Mouse (Mus musculus) erythroblast, adult 5-6 weeks (primary cell): Measurements from ENCODE around the gene Tenm1. TPM values are rescaled to one million over a fixed set of nuclear protein-coding genes. Genes with fewer than 3 reads are reported as not detected.
A peak's percentile ranks its signal among the peaks of the same experiment; 100 is the strongest.

Source experiments
- ATAC-seq: replicated peaks from 2 replicates; pipeline ENCODE4 v1.8.0; 2016; ENCODE audit warnings: moderate number of reproducible peaks, mild to moderate bottlenecking, moderate TSS enrichment, inconsistent platforms; ENCODE audit not compliant: poor library complexity, low FRiP score, severe bottlenecking
- total RNA-seq, 2 experiments: library from RNA; stranded (forward) in 1 of 2; stranded (reverse) in 1 of 2; fragments of 150-400 nt in 1 of 2; fragments of 200-764, 138-1000 nt in 1 of 2; gene quantifications; 2 replicates each; pipeline versions ENCODE4 v1.2.3 to v1.2.4; 2015 to 2017; ENCODE audit warnings: low replicate concordance in 2 of 2

Tenm1 gene
- total RNA-seq, 2 experiments from 2014 or later, result not detected

GRCm38 (mm10) chrX:42973562-42973961 lies 455.4 kb downstream of the Tenm1 start:
- ATAC-seq, result no peak

DNA sequence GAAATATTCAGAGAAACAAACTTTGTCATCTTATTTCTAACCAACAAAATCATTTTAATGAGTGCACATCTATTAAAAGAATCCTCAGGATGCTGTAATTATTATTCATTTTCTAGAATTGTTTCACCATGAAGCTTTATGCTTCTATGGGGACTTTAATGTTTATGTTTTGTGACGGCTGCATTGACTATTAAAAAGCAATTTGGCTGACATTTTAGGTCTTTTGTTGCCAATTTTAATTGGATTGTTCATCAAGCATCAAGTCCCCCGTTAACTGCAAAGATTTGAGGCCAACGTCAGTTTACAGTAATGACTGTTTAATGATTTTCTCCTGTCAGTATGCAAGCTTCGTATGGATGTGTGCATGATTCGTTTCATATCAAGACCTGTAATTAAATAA lies 461.3 kb downstream of the Tenm1 start:
- ATAC-seq, result no peak

DNA sequence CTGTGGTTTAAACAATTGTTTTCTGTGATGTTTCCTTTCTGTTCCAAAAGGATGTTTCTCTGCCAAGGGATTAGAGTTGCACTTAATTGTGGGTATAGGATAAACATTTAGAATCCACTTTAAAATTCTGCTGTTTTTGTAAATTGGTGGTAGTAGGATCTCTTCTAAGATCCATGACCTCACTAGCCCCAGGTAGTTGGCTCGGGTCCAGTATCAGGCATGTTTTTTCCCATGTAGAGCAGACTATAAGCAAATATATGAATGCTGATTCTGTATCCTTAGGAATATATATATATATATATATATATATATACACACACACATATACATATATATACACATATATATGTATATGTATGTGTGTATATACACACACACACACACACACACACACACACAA lies 567.2 kb downstream of the Tenm1 start:
- no peak for ATAC-seq

GRCm38 (mm10) chrX:42781566-42781965 lies 647.4 kb downstream of the Tenm1 start:
- no peak for ATAC-seq

- ATAC-seq, result no peak
These were observed 710.7 kb downstream of the Tenm1 start for GRCm38 (mm10) chrX:42718078-42718785.

GRCm38 (mm10) chrX:42700291-42700690 lies 728.6 kb downstream of the Tenm1 start:
- no peak for ATAC-seq

DNA sequence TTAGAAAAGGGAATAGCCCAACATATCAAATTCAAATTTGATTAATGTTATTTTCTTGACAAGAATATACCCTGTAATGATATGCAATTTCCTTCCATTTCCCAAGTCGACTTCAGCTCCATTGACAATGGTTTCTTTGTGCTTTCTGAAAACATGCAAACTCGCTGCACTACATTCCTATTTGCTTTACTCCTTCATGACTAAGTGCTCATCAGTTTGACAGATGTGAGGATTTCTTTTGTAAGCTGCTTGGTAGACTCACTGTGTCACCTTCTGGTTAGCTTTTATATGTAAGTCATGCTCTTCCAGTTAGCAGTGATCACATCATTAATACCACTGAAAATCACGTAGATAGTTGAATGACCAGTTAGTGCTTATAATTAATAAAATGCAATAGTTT lies 781.8 kb downstream of the Tenm1 start:
- ATAC-seq, result no peak

DNA sequence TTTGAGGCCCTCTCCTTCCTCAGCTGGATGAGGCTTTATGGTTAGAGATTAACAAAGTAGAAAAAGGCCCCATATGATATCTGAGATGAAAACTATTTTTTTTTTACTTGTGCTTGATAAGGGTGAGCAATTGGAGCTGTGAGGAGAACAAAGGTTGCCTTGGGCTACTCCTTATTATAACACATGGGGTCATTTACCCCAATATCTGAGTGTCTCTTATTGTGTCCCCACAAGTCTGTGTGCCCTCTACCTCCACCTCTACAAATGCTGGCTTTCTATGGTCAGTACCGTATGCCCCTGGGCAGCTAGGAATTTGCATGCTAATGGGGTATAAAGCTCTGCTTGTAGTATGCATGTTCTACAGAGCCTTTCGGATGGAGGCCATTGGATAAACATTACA lies 848.4 kb downstream of the Tenm1 start:
- ATAC-seq, result no peak

GRCm38 (mm10) chrX:42558683-42559082 lies 870.2 kb downstream of the Tenm1 start:
- no peak for ATAC-seq

DNA sequence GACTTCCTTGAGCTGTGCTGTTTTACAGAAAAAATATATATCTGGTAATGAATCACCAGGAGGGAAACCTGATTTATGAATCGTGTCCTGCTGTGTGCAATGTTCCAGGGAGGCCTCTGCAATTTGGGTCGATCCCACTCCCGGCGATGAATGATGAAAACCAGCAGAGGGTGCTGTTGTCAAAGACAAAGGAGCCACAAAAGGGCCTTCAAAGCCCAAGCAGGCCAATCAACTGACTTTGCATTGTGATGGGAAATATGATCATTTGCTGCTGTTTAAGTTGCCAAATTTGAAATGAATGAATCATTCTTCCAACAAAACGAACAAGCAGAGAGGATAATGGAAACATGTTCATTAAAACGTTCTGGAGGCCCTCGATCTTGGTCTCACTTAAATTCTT lies 871.6 kb downstream of the Tenm1 start:
- ATAC-seq, result no peak

GRCm38 (mm10) chrX:42548513-42548912 lies 880.4 kb downstream of the Tenm1 start:
- ATAC-seq, result no peak

- no peak for ATAC-seq
These were observed 883.9 kb downstream of the Tenm1 start for GRCm38 (mm10) chrX:42545076-42545475.

GRCm38 (mm10) chrX:42540756-42541053 lies 888.2 kb downstream of the Tenm1 start:
- peak; percentile 69 for ATAC-seq

GRCm38 (mm10) chrX:42540030-42540755 lies 888.7 kb downstream of the Tenm1 start:
- ATAC-seq, result 0 out of 2 replicates have a peak, but pooled peaks have one; percentile 15

GRCm38 (mm10) chrX:42530703-42531102 lies 898.2 kb downstream of the Tenm1 start:
- ATAC-seq, result no peak

DNA sequence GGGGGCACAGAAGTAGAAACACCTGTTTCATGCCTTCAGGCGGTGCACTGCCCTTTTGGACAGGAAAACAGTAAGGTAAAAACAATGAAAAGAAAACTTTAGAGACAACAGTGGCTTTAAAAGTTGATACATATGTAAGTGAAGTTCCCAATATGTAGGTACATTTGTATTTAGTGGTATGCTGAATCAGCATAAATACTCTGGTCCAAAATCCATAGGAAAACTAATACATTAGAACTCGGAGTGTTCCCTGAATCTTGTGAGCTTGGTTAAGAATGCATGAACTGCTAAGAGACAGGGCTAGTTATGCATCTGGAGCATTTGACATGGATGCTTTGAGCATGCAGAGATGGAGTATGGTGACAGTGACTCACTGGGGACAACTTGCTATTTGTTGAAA lies 906.1 kb downstream of the Tenm1 start:
- no peak for ATAC-seq

- no peak for ATAC-seq
These were observed 916.4 kb downstream of the Tenm1 start for GRCm38 (mm10) chrX:42512567-42512966.

DNA sequence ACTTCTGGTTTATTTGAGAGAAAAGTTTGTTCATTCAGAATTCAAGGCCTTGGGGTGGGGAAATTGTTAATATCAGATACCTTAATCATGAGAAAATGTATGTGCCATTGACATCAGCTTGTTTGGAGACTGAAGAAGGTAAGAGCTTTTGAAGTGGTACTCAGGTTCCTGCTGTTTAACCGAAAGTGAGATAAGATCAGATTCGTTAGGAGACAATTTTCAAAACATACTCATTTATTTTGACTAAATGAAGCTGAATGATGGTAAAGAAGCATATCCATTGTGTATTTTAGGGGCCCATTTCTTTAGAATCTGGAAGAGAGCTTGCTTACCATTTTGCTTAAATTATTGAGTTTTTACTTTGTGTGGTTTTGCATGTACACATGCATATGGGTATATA lies 917.8 kb downstream of the Tenm1 start:
- ATAC-seq, result no peak

DNA sequence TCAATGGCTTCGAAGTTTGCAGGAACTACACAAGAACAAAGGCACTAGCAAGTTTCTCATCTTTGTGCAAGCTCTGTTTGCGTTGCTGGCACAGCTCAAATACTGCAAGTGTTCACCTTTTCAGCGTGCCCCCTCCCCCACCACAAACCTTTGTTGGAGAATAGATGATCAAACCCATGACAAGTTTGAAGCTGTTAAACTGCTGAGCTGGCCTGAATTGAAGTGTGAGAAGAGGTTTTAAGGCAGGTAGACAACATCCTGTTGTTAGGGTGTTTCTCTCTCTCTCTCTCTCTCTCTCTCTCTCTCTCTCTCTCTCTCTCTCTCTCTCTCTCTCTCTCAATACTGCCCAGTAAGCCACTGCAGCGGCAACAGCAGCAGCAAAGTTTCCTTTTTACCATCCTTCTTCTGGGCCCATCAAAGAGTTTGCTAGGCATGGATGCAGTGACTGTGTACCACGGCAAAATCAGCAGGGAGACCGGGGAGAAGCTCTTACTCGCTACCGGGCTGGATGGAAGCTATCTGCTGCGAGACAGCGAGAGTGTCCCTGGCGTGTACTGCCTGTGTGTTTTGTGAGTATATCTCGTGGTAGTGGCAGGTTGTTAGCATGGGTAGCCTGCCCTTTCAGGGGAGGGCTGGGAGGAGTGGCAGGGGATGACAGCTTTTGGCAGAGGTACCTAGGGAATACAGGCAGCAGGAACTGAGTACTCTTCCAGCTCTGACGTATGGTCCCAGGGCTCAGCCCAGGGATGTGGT lies 926.5 kb downstream of the Tenm1 start, which contains the start of gene Sh2d1a:
Sh2d1a (plus strand) TSS at position 163 of the 753 bp plus-strand sequence.
- ATAC-seq, result no peak

- no peak for ATAC-seq
These were observed 928.4 kb downstream of the Tenm1 start for GRCm38 (mm10) chrX:42500538-42500937.

DNA sequence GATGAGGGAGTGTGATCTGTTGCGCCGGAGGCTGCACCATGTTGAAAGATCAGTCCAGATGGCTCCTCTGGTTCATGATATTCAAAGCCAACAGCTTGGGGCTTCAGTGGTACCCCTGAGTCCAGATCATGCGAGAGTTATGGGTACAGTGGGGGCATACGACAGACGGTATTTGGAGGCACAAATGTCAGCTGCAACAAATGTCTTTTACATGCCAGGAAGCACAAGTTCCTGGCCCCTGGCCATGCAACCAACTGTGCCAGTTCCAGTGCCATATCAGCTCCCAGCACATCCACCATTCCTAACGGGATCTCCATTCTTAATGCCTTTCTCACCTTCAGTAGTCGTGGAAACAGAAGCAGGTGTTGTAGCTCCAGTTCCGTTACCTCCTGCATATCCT lies 938.6 kb downstream of the Tenm1 start:
- no peak for ATAC-seq
